Mouse (Mus musculus) cerebellum, postnatal 14 days (tissue): ENCODE results near the gene Osbpl3.

Experiments
- DNase-seq, 2 experiments: peaks; one replicate each; pipeline ENCODE4 v3.0.0; 2021; ENCODE audit warnings: mixed read lengths in 2 of 2

Osbpl3 gene

DNA sequence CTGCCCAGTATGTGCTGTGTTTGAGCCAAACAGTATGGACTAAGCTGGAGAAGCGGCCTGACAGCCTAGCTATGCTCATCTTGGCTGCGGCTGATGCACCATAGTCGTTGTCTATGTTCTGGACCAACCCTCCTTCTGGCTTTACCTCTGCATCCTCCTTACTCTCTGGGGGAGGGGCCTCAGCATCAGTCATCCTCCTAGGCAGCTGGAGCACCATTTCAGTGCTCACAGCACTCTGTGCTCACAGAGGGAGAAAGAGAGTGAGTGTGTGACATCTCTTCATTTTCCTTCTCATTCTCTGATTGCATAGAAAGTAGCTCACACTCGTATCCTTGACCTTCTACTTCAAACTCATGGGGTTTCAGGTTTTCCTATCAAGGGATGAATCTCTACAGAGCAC is 129.8 kb downstream of the Osbpl3 start:
- no peak for DNase-seq

DNA sequence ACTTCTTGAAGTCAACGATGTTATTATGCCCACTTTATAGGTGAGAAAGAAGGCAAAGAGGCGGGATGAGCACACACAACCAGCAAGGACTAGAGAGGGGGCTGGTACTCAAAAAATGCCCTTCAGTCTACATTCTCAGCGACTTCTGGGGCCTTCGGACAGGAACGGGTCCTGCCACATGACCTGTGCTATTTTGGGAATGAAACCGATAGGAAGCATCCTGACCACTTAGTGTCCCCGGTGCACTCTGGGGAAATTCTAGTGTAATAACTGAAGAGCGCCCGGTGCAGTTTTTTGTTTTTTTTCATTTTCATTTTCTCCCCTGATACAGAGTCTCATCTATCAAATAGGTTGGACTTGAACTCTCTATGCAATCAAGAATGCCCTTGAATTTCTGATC is 130.5 kb downstream of the Osbpl3 start:
- no peak for DNase-seq

DNA sequence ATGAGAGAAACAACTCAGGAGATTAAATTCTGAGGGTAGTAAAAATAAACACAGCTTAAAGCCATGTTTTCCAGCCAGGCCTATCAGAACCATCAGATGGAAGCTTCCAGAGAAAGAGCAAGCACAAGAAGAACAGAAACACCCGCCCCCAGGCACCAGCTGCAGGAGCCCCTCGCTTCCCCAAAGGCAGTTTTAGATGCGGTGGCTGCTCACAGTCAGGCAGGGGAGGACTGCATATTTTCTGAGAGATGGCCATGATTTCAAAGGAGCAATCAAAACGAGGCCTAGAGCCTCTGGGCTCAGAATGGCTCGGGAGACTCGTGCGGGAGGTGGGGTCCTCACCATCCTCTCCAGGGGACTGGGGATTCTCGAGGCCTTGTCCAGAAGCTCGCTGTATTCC is 133.4 kb downstream of the Osbpl3 start:
- DNase-seq: no peak

DNA sequence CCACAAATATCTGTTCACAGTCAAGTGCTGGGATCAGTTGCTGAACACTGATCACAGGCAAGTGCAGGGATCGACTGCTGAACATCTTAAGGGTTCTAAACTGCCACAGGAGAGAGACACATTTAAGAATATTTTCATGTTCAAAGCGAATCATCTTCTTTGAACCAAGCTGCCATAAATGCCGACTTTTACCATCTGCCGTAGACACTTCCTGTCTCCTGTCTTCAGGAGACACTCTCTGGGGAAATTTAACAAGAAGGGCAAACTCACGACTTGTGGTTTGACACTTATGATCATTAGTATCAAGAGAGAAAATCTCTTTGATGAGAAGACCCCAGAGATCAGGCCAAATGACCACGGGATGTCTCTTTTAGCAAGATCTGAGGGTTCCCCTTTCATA is 134.3 kb downstream of the Osbpl3 start:
- DNase-seq: no peak

DNA sequence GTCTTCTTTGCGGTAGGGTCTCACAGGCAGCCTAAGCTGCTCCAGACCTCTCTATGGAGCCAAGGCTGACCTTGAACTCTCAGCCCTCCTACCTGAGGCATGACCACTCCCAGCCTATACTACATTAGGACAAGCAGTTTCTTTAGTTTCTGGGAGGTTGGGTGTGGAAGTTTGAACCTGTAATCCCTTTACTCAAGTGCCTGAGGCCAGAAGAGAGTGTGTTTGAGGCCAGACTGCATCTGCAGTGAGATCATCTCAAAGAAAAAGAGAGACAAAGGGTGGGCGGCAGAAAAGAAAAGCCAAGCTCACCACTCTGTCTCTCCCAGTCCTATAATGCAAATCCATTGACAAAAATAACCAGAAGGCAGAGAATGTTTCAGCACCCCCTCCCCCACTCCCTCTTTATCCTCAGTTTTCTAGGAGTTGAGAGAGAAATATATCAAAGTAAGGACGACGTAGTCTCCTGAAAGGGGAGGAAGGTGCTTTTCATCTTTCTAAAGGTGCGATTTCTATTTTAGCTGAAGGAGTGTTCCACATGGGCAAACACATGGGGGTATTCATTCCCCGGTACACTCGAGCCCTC is 137.3 kb downstream of the Osbpl3 start:
- no peak for DNase-seq

DNA sequence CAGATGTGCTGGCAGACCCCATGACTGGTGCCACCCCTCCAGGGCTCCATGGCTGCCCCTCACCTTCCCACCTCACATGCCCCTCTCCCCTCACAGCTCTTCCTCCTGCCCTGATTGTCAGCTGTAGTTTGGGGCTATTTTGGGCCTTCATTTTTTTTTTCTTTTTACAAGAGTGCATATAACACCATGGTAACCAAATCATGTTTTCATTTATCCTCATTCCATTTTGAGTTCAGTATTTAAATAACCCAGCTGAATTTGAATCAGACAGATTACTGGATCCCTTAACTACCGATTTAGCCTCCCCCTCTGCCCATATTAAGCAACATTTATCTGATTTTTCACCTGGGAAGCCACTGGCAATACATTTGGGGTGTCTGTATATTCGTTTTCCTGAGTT is 137.9 kb downstream of the Osbpl3 start:
- no peak for DNase-seq

DNA sequence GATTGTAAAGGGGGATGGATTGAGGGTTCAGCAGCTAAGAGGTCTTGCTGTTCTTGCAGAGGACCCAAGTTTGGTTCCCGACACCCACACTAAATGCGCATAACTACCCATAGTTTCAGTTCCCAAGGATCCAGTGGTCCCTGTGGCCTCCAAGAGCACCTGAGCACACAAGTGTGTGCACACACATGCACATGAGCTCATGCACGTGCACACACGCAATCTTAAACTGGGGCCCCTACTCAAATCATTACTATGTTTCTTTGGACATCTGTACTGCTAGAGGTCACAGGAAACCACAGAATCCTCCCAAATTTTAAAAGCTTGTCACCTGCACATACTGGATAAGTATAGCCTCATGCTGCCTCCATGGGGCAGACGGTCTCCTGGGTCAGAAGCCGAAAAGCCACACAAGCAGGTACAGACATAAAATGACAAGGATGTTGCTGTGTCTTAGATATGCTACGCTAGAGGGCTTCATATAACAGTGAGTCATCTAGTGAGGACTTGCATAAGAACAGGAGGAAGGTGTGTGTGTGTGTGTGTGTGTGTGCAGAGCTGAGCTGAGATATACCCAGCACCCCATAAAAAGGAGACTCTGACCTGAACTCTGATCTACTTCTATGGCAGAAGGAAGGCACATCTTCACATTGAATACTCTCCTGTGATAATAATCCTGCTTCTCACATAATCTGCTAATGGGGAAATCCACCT is 139.1 kb downstream of the Osbpl3 start:
- DNase-seq: no peak

DNA sequence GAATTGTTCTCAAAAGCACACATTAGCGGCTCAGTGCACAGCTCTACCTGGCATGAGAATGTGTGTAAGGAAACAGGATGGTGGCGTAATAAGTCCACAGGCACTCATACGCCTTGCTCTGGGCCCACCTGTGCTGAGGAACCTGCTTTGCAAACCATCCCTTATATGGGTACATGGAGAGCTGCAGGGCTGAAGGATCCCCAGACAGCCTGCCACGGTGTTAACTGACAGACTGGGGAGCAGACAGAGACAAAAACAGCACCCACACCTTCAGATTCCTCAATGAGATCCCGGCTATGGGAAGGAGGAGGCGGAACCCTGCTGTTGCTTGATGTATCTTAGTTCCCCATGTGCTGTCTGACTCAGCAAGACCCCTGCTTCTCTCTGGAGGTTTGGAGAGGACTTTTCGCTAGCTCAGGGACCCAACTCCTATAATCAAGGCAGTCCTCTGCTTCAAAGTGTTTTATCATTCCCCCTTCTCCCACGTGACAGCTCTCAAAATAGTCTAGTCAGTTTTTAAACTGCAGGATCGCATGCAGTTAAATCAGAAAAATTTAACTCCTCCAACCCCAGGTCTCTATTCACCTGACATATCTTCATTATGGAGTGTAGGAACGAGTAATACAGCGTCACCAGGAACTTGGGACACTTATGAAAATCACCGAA is 141.5 kb downstream of the Osbpl3 start:
- DNase-seq: no peak

DNA sequence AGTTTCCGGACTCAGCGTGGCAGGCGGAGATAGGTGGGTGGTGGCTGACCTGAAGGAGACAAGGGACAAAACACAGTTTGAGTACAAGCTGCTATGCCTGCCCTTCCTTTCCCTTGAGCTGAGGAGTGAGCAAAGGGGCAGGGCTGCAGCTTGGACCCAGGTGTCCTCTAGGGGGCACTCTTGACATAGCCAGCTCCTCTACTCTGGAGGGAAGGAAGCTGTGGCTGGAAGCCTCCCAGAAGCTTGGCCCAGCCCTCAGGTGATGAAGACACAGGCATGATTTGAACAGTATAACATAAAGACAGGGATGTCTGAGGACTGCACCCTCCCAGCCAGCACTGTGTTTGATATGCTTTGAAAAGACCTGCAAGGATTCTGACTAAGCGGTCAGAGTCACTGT is 143.4 kb downstream of the Osbpl3 start:
- DNase-seq: peak; percentile 90 to 91

DNA sequence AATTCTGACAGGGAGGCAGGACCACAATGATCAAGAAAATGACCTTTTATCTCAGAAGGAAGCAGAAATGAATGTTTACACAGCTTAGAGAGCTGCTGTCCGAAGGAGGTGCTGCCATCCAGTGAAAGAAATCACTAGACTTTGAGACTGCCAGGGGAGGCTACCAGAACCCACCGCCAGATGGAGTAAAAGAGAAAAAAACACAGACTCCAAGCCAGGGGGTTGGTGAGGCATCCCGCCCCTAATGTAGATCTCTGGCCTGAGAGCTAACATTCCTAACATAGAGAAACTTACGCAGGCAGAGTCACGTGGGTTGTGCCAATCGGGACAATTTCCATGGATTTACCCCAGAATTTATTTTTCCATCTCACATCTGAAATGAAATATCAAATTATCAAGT is 147.0 kb downstream of the Osbpl3 start:
- peak; percentile 71 to 75 for DNase-seq

DNA sequence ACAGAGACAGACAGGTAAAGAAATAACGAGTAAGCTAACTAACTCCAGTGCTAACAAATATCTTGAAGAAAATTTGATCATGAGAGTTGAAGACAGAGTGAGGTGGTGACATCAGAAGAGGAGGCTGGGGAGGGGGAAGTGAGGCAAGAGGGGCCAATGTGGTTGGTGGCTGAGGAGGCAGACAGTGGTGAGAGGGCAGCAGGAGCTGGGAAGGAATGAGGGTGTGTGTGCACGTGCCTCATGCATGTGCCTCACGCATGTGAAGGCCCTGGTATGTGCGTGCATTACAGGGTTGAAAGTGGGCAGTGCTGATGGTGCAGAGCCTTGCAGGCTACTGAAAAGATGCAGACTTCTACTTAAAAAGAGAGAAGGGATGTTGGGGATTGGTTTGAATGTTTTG is 149.4 kb downstream of the Osbpl3 start:
- no peak for DNase-seq

DNA sequence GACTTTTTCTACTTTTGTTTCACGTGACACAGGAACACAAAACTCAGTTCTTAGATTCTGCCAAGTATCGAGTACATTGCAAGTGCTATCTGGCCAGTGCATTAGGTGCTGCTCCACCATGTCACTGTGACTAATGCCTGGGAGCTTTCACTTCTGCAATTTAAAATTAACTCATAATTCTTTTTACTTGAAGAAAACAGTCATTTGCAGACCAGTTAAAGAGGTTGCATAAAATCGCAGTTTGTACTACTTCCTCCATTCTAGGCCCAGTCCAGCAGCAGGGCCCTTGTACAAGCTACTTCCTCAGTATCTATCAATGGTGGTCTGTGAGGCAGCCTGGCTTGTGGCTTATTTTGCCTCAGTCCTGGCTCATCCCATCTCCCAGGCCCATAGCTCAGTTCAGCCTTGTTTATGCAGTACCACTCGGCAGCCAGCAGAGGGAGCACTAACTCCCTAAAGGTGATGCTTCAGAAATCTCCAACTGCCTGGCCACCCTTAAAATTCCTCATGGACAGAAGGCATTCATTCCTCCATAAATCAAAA is 151.0 kb downstream of the Osbpl3 start:
- peak; percentile 90 to 92 for DNase-seq

DNA sequence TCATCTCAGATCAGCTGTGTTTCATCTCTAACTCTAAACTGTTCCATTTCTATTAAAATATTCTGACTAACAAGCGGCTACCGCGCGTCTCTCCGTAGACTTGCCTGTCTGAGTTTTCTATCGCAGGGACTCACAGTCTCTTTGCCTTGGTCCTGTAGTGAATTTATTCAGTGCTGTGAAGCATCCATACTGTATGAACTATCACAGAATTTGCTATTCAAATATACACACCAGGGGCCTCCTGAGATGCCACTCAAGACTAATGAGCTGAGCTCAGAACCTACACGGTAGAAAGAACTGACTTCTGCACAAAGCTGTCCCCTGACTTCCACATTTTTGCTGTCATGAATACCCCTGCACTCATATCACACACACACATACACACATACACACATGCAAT is 154.9 kb downstream of the Osbpl3 start:
- no peak for DNase-seq

DNA sequence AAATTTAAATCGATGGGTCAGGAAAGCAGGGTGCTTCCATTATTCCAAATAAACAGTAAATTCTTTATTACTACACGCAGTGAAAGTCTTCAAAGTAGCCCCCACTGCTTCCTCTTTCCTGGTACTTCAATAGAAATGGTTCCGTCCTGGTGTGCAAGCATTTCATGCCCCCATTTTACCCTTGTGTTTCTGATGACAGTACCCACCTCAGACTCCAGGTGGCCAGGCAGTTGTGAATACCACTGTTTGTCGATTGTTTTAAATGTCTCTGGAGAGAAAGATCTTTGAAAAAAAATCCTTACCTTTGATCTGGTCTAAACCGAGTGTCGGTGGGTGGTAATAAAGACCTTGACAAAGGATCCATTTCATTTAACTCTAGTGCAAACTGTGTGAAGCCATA is 155.4 kb downstream of the Osbpl3 start:
- no peak for DNase-seq

DNA sequence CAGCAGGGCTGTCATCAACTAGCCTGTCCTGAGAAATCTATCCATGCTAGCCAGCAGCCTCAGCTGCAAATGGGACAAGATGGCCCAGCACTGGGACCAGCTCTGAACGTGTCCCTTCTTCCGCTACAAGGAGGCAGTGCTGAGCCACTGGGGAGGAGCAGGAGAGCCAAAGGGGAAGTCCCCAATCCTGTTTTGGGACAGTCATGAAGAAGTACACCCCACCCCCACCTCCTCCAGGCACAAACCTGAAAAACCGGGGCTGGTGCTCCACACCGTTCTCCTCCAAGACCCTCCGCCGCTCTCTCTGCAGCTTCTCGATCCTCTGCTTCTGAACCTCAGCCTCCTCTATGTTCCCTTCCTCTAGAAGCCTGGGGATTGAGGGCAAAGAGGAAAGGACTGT is 156.9 kb downstream of the Osbpl3 start:
- no peak for DNase-seq

DNA sequence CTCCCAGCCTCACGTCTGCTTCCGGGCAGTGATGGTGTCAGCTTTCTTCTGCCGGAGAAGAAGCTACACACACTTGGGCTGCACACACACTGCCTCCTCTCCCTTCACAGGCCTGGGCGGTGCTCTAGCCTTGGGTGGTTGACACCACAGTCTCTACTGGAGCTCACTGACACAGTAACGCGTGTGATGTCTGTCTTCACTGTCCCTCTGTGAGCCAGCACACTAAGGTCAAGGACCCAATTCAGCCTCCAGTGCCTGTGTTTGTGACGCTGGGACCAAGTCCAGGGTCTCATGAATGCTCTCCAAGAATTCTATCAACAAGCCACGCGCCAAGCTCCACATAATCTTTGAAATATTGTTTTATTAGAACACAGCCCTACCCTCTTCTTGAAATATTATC is 158.3 kb downstream of the Osbpl3 start:
- DNase-seq: no peak

DNA sequence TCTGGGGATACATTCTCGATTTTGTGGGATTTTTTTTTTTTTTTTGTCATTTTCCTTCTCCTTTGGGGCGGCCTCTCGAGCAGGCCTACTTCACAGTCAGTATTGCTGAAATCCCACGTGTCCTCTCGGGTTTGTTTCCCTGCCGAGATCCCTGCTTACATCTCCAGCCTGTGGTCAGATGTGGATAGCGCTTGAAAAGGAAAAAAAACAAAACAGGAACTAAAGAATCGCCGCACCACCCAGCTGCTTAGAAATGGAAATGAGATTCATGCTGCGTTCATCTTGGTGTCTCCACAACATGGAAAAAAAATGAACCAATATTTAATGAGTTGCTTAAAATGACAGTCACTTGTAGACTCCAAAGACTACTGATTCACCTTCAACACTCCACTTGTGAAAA is 160.9 kb downstream of the Osbpl3 start:
- DNase-seq: no peak

DNA sequence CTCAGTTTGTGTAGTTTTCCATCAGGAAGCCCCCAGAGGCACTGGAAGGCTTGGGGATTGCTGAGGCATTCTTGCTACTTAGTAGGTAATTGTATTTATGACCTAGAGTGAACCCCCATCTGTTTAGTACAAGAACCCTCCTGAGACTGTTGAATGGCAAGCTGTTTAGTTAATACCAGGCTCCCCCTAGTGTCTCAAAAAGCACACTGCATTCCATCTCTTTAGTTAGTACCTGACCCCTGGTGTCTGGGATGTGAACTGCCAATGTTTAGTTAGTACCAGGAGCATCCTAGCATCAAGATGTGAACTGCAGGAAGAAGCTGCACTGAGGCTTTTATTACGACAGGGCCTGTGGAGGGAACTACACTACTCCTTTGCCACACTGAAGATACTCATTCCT is 161.9 kb downstream of the Osbpl3 start:
- DNase-seq: peak; percentile 88 to 93

DNA sequence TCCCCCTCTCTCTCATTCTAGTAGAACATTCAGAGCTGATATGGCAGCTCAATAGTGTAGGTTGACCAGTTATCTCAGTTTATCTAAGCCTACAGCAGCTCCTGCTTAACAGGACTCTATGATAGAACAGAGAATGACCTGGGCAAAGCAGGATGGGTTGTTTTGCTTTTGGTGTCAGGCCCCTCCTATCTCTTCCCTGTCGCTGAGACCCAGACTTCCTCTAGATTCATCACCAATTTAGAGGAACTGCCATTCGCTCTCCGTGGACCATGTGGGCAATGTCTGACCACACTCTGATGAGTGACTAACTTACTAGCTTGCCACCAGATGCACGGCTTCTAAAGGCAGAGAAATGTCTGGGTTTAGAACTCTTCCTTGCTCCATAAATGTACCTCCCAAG is 164.4 kb downstream of the Osbpl3 start:
- no peak for DNase-seq

DNA sequence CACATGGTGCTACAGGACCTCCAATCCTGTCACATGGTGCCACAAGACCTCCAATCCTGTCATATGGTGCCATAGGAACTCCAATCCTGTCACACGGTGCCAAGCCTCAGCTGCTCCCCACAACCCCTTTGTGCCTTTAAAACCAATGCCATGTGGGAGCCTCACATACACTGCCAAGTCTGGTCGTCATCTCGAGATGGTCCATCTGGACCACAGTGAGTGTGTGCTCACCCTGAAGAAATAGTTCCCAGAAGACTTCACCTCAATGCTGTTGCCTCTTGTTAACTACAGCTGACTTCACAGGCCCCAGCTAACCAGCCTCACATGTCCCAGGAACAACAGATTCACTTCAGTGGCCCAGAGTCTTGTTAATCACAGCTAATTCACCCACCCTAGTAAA is 169.1 kb downstream of the Osbpl3 start:
- DNase-seq: peak in 1 of 2 experiments; percentile 18

DNA sequence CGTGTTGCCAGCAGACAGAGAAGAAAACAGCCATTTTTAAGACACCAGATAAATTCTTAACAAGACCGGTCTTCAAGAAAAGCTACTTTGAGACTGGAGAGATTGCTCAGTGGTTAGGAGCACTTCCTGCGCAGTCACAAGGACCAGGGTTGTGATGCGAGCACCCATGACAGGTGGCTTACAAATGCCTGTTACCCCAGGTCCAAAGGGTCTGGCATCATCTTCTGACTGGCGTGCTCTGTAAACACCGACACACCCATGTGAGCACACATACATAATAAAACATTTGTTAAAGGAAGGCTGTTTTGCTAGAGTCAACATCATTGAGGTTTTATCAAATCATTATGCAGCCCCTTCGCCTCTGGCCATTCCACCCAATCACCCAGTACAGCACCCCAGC is 176.4 kb downstream of the Osbpl3 start:
- DNase-seq: no peak

DNA sequence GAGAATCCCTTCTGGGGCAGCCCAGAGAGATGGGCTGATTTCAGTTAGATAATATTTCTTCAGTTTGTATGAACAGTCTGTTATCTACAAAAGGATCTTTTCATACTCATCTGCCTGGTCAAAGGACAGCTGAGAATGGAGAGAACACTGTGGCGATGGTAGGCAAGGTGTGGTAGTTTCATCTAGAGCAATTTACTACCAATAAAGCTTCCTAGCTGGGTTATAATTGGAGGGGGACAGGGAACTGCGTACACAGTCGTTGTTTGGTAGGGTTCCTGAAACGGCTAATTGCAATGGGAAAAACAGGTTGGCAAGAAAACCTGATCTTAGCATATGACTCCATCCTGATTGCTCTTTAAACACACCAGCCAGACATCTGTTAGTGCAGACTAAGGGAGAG is 182.1 kb downstream of the Osbpl3 start:
- DNase-seq: no peak

DNA sequence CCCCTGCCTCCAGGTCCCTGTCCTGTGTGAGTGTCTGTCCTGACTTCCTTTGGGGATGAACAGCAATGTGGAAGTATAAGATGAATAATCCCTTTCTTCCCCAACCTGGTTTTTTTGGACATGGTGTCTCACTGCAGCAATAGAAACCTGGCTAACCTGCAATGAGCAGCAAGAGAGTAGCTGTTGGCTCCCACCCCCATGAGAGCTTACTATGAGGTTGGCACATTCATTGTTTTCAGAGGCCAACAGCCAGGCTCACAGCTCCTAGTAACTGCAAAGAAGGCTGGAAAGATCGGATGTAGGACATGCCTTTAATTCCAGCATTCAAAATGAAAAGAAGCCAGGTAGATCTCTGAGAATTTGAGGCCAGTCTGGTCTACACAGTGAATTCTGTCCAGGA is 182.6 kb downstream of the Osbpl3 start:
- no peak for DNase-seq

DNA sequence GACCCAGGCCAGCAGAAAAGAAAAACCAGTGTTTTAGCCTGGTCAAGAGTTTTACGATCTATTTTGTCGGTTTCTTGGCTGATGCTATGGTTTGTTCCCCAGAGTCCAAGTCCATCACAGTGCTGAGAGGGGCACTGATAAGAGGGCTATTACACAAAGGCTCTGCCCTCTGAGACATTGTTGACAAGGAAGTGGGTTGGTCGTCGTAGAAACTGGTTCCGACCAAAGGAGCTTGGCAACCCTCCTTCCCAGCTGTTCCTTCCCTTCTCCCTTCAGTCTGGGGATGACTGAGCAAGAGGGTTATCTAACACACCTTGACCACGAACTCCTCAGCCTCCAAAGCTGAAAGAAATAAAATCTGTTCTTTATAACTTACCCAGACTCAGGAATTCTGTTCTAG is 192.3 kb downstream of the Osbpl3 start, which contains the start of gene Gsdme:
Gsdme (minus strand) TSS at position 193 of the 400 bp plus-strand sequence.
- no peak for DNase-seq
